Mouse (Mus musculus): ENCODE measurements around the gene Olfr781.
"Not testable (repeated sequence)": the region's sequence is repeated elsewhere in the genome, so short reads cannot be mapped to it uniquely, and the experiment has no call there.

Olfr781 gene

DNA sequence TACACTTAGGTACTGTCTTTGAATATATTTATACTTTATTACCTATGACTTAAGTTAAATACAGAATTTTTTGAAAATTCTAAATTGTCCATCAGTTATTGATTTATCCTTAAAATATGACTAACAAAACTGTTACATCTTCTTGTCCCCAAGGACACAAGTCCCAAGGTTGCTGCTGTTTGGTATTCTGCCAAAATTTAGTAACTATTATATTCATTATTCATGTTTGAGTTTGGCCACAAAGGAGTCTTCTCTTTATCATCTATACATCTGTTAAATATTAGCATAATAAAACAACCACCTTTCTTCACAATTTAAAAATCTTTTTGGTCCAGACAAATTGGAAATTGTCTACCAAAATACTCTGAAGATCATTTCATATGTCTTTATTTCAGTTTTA lies at the start of gene Olfr781:
TSS of gene Olfr781 (plus strand) at position 301 of the 400 bp plus-strand sequence.
- DNase-seq (ENCODE audit: low read depth, low spot score): no peak

GRCm38 (mm10) chr10:129312973-129313372 lies 15.7 kb upstream of the Olfr781 start:
- not testable (repeated sequence) for DNase-seq (ENCODE audit: low read depth, low spot score)

DNA sequence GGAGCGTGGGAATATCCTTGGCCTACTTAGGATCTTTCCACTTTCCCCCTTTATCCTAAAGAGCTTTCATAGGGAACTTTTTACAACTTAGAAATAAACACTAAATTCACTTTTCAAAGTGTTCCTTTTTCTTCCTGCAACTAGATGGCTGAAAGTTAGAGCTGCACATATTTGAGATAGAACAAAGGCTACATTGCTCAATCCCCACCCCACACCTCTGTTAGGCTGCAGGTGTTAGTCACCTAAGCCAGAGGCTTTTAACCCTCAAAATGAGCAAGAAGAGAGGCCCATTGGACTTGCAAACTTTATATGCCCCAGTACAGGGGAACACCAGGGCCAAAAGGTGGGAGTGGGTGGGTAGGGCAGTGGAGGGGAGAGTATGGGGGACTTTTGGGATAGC lies 15.1 kb upstream of the Olfr781 start:
- DNase-seq (ENCODE audit: low read depth, low spot score): not testable (repeated sequence)

DNA sequence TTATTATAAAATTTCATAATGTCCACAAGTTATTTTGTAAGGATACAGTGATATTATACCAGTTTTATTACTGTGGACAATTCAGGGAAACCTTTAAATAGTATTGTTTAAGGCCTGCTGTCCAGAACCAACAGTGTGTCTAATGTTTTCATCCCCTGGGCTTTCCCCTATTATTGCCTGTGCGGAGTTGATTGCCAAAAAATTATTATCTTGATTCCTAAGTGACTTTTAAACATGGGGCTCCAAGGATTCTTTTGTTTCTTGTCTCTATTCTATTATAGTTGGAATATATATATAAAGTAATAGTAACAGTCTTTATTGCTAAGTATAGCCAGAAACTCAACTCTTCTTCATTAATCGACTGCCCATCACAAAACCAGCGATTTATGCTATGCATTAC lies 10.8 kb upstream of the Olfr781 start, which contains the start of gene Olfr780:
TSS of gene Olfr780 (plus strand) at position 301 of the 400 bp plus-strand sequence.
- no peak for DNase-seq (ENCODE audit: low read depth, low spot score)

- DNase-seq (ENCODE audit: low read depth, low spot score): no peak
Observed at GRCm38 (mm10) chr10:129348550-129348949, 19.9 kb downstream of the Olfr781 start, which contains the start of gene Olfr782. Gene Olfr782 (plus strand): TSS chr10:129348850.

DNA sequence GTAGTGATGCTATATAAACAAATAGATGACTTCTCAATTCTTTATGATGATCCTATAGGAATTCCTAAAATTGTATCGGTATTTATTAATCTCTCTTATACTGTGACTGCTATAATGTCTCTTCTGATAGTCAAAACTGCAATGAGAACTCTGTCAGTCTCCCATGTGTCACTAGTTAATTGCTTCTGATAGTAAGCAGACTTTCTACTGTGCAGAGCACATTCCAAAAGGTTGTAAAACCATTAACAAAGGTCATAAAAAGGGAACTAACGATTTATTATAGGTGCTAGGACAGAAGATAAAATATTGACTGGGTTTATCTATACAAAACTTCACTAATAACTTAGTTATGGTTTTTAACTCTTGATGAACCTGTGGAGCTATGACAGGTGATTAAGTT lies 23.8 kb downstream of the Olfr781 start:
- not testable (repeated sequence) for DNase-seq (ENCODE audit: low read depth, low spot score)

DNA sequence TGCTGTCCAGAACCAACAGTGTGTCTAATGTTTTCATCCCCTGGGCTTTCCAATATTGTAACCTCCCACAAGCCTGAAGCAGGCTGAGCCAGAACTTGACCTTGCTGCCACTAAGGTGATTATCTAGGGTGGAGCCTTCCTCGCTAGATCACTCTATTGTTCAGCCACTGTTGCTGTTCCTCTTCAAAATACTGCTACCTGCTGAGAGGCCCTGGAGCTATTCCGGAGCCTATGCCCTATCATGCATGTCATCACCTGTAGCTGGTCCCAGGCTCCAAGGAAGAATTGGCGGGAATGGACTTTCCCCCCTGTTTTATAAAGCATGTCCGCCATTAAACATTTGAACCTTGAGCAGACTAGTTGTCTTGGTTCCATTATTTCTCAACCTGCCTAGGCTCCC lies 27.8 kb downstream of the Olfr781 start:
- DNase-seq (ENCODE audit: low read depth, low spot score): not testable (repeated sequence)

- no peak for DNase-seq (ENCODE audit: low read depth, low spot score)
Observed at GRCm38 (mm10) chr10:129357307-129357706, 28.7 kb downstream of the Olfr781 start.

GRCm38 (mm10) chr10:129374051-129374450 lies 45.4 kb downstream of the Olfr781 start:
- DNase-seq (ENCODE audit: low read depth, low spot score): not testable (repeated sequence)

Measured in brain, adult 2 months (tissue).